Mouse (Mus musculus) layer of hippocampus, adult 9-11 months (tissue): ENCODE results near the gene Tsc22d4.
A peak's percentile ranks its signal among the peaks of the same experiment; 100 is the strongest.

Experiments
- DNase-seq: peaks from one replicate; pipeline ENCODE4 v3.0.0; 2022

Tsc22d4 gene

DNA sequence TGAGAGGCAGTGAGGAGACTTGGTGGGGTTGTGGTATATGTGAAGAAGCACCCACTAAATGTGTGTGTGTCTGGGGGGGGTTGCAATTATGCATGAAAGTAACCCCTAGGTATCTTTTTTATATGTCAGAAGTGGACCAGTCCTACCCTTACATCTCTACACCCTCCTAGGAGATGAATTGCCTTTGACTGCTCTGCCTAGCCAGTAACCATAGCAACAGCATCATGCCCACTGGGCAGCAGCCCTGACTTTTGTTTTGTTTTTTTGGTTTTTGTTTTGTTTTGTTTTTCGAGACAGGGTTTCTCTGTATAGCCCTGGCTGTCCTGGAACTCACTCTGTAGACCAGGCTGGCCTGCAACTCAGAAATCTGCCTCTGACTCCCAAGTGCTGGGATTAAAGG is 22.9 kb downstream of the Tsc22d4 start:
- DNase-seq, result no peak

DNA sequence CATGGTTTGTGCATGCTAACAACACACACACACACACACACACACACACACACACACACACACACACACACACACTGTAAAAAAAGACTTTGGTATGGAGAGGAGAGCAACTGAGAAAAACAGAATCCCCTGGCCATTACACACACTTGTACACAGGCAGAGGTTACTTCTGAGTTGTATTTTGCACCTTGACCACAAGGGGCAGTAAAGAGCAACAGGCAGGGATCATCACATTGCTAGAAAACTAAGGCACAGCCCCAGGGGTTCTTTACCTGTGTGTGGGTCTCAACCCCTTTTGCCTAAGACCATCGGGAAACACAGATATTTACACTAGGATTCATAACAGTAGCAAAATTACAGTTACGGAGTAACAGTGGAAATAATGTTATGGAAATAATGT is 25.2 kb downstream of the Tsc22d4 start:
- DNase-seq, result no peak

DNA sequence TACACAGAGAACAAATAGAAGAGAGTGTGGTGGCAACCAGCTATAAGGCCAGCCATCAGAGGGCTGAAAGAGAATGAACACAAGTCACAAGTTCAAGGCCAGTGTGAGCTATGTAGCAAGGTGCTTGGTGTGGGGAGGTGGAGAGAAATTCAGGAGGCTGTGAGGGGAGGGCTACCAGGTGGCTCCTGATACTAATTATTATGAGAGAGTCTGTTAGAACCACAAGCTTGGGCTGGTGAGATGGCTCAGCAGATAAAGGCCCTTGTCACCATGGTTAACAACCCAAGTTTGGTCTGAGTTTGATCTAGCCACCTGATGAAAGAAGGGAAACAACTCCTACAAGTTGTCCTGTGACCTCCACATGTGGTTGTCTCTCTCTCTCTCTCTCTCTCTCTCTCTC is 27.2 kb downstream of the Tsc22d4 start:
- DNase-seq, result no peak

DNA sequence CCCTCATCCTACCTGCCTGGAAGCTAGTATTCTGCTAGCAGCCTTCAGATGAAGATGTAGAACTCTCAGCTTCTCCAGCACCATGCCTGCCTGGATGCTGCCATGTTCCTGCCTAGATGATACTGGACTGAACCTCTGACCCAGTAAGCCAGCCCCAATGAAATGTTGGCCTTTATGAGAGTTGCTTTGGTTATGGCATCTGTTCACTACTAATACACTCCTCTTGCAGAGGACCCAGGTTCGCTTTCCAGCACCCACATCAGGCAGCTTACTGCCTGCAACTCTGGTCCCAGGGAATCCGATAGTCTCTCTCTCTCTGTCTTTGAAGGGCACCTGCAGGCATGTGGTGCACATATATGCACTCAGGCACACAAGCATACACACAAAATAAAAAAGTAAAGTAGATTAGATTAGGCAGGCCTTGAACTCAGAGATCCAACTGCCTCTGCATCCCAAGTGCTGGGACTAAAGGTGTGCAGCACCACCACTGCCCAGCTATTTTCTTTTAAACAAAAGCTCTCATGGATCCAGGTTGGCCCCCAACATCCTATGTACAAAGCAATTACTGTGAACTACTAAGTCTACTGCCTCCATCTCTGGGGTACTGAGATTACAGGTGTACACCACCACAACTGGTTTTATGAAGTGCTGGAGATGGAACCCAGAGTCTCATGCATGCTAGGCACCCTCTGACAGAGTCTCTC is 30.2 kb downstream of the Tsc22d4 start:
- DNase-seq, result peak; percentile 2

DNA sequence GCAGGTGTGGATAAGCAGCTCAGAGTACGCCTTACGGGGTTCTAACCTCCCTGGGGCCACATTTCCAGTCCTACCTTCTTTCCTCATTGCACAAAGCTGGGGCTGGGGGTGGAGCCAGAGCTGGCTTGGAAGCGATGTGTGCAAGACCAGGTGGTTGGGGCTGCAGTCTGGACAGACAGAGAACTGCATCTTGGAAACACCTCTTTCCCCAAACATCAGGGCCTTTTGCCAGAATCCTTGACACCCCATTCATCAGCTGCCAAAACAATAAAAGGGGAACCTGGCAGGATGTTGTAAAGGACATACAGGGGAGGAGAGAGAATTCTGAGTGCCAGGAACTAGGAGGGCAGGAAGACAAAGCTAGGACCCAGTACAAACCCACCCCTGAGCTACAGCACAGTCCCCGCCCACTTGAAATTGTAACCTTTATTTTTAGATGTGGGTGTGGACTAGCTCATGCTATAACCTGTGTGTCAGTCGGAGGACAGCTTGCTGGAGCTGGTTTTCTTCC is 30.9 kb downstream of the Tsc22d4 start:
- DNase-seq, result no peak

DNA sequence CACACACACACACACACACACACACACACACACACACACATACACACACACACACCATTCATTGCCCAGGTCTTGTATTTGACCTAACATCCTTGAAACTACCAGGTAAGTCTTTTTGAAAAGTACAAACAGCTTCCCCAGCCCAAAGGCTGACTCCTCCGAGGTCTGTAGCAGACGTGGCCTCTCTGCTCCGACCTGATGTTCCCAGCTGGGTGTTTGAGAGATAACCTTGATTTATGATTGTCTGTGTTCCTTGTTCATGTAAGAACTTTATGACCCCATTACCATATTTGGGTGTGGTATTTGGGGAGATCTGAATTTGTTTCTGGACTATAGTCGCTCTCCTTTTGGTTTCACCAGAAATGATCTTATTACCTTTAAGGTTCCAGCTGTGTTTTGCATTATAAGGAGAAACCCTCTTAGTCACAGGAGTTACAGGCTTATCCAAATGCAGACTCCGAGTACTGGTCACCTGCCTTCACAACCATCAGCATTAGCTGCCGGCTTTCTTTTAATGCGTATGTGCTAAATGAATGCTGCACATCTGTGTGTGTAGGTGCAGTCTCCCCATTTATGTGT is 31.8 kb downstream of the Tsc22d4 start:
- DNase-seq, result no peak

DNA sequence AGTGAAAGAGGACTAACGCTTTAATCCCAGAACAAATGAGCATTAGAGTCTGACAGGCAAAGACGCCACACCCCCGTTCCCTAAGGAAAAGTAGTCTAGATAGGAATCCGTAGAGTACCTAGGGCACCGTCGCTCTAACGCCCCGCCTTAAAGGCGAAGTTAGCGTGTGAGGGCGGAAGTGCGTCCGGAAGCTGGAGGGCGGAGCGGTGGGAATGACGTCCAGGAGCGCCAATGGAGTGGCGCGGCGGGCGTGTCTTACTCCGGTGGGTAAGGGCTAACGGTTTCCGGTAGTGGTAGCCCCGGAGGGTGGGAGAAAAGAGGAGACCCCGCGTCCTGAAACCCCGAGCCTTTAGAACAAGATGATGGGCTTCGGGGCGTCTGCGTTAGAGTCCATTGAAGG is 33.1 kb downstream of the Tsc22d4 start, which contains the start of gene Ppp1r35:
Ppp1r35 (plus strand) TSS at position 215 of the 400 bp plus-strand sequence.
- DNase-seq, result peak; percentile 96

DNA sequence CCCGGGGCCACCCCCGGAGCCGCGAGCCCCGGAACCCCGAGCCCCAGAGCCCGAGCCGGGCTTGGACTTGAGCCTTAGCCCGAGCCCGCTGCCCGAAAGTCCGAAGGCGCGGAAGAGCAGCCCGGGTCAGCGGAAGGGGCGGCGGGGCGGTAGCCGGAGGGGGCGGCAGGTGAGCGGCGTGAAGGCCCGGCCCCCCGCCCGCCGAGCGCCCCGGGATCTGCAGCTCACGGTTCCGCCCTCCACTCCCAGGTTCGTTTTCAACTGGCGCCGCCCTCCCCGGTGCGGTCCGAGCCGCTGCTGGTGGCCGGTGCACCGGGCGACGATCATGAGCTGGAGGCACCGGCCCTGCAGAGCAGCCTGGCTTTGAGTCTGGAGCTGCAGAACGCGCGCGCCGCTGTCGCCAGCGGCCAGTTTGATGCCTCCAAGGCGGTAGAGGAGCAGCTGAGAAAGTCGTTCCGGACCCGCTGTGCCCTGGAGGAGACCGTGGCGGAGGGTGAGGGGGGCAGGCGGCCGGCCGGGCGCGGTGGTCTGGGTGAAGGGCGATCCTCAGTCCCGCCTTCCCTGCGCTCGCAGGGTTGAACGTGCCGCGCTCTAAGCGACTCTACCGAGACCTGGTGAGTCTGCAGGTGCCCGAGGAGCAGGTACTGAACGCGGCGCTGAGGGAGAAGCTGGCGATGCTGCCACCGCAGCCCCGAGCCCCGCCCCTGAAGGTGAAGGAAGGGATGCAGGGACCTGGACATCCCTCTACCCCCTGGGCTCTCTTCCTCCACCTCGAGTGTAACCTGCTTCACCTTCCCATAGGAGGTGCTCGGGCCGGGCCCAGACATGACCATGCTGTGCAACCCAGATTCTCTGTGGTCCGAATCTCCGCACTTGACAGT is 33.8 kb downstream of the Tsc22d4 start:
- DNase-seq, result no peak

DNA sequence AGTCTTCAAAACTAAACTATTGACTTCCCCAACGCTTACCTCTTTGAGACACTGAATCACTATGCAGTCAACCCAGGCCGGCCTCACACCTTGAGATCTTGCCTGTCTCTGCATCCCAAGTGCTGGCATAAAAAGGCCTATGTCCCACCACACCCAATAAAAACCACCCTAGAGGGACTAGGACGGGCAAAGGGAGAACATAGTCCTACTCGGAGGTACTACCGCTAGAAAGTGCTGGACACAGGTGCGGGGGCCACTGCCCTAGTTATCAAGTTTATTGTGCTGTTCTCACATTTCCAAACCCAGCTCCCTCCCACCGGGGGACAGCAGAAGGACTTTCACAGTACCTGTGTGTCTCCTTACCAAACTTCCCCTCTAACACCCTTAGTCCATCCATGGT is 36.1 kb downstream of the Tsc22d4 start:
- DNase-seq, result no peak

DNA sequence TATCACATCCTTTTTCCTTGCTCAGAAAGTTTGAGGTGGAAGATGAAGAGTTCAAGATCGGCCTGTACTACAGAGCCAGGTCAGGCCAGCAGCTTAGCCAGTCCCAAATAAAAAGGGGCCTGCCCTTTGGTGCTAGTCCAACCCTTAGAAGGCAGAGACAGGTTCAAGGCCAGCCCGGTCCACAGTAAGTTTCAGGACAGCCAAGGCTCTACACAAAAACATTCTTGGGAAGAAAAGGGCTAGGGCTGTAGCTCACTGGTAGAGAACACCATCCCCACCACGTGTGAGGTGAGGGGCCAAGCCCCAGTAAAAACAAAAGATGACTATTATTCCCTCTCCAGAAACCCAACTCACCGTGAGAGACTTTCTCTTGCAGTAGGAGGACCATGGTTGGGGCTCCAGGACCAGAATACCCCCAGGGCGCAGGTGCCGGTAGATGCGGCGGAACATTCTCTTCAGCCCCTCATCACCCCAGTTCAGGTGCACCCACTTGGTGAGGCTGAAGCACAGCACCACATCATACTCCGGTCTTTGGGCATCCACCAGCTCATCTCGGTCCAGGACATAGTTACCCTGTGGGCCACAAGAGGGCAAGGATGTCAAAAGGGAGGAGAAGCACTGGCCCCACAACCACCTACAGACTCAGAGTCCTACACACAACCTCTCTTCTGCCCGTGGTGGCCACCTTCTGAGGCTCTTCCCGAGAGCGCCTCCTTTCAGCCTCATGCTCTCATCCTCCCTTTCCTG is 37.4 kb downstream of the Tsc22d4 start:
- DNase-seq, result no peak

DNA sequence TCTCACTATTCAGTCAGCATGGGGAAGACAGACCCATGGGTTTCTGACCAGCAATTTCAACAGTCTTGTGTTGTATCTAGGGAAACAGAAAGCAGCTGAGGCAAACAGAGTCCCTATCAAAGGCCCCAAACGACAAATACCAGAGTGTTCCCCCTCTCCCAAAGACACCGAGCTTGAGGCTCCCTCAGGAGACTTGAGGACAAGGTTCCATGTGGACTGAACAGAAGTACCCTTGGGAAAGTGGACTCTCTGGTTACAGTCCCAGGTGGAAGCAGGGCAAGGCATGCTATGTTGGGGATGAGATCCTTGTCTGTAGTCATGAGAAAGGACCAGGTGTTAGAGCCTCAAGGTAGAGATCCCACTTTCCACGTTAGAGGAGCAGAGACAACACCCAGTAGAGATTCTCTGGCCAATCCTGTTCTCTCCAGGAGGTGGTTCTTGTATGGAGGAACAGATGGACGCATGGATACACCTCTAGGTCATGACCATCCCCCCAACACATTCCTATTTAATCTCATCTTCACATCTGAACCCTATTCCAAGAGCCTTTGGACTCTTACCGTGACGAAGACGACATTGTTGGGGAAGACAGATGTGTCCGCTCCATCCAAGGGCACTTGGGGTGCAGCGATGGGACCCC is 38.5 kb downstream of the Tsc22d4 start:
- DNase-seq, result no peak

DNA sequence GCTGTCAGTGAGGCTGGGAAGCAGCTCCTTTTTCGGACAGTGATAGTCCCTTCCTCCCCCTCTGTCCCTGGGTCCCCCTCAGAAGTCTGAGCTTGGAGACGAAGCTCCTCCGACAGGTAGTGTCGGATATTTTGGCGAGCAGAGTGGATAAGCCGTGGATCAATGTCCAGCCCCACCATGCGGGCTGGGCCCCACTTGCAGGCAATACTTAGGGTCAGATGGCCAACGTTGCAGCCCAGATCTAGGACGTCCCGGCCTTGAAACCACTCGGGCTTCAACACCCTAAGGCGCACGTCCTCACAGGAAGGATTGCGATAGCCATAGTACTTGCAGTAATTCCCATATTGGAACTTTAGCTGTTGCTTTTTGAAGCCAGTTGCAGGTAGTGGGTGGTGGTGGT is 39.0 kb downstream of the Tsc22d4 start:
- DNase-seq, result no peak

DNA sequence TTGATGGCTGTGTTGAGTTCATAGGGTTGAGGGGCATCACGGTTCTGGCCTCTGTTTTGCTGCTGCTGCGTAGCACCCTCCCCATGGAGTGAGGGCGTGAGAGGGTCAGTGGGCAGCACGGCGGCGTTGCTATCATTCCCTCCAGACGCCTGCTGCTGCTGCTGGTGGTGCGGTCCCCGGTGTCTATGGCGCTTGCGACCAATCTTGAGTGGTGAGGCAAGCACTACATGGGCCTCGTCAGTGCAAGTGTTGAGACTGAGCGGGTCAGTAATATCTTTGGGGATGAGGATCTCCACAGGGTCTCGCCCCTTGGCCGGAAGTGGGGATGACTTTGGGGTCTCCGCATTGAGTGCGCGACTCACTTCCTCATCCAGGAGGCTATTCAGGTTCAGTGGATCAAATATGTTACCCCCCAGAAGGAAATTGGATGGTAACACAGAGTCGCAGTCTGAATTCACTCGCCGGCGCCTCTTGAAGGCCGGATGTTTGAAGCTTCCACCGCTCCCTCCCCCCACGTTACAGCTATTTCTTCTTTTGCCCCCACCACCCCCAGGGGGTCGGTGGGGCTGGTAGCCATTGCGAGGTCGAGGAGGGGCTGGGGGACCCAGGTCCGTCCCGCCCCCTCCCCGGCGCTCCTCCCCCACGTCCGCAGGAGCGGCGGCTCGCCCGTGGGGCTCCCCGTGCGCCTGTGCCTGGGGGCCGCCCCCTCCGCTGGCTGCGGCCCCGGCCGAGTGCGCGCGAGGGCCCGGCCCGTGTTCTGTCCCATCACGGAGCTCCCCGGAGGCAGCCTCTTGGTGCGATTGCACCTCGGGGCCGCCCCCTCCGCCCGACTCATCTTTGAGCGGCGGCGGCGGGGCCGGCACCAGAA is 39.9 kb downstream of the Tsc22d4 start:
- DNase-seq, result no peak

DNA sequence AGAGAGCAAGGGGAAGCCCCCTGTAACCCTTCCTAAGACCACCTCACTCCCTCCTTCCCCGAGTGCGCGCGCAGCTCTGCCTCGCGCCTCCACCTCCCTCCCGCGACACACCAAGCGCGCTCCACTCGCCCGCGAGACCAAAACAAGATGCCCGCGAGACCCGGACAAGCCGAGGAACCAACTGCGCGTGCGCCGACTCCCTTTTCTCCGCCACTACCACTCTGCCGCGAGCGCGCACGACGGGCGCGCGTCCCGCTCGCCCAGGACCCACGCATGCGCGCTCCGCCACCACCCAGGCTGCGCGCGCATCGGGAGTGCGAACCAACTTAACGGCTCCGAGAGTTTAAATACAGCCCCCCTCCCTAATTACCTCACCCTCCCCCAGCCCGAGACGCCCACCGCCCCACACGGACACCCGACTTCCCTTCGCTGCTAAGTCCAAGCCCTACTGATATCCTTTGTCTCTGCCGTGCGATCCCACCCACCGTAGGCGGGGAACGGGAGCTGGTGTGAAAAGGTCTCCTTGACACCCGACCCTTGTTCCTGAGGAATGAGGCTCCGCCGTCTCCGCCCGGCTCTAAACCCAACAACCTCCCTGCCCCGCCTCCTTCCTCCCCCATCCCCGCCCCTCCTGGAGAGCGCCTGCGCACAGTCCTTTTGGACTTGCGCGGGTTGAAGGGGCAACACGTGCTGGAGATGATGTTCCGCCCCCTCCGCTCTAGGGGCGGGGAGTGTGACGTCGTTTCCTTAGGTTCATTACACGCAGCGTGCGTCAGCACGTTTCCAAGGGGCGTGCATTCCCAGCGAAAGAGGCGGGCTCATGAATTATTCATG is 40.8 kb downstream of the Tsc22d4 start:
- peak; percentile 100 for DNase-seq

DNA sequence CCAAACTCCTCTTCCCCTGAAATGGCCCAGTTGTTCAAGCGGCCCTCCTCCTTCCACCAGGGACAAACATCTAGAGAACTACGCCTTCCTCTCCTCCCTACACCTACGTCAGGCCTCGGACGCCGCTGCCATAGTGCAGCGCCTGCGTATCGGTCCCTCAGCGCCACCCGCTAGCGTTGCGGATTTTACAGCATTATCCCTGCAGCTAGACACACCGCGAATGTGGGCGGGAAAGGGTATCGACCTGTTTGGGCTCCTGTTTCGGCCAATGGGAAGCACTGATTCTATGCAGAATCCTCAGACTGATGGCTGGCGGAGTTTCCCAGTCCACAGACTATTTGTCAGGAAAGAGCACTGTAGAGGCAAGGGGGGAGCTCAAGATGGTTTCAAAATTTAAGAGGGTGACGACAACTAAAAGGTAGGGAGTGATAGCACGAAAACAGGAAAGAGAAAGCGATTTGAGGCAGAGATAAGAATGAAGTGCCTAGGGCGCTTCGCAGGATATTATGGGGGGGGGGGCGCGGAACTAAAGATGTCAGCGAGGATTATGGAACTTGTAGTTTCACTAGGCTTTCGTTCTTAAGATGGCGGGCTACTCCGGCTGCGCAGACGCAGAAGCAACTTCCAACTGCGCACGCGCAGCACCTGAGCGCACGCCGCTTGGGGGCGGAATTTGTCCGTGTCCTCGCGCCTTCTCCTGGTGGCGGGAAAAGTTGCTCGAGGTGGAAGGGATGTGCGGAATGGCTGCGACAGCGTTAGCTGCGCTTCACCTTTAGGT is 41.8 kb downstream of the Tsc22d4 start, which contains the start of the genes Mepce and Zcwpw1:
Mepce (minus strand) TSS at position 505 of the 778 bp plus-strand sequence.
Zcwpw1 (plus strand) TSS at position 648 of the 778 bp plus-strand sequence.
- peak; percentile 94 for DNase-seq

DNA sequence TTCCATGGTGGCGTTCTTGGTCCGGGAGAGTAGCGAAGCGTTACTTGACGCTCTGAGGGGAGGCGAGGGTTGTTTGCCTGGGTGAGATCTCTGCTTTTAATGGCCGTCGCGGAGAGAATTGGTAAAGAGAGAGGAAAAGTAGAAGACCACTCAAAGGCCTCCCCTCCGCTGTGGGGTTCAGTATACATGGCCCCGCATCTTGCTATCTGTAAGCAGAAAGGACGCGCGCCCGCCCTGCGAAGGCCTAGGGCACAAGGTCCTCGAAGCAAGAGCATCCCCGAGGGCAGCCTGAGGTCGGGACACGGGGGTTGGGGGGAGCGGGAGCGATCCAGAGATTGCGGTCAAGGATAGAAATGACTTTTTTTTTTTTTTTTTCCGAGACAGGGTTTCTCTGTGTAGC is 42.6 kb downstream of the Tsc22d4 start:
- DNase-seq, result peak; percentile 66

DNA sequence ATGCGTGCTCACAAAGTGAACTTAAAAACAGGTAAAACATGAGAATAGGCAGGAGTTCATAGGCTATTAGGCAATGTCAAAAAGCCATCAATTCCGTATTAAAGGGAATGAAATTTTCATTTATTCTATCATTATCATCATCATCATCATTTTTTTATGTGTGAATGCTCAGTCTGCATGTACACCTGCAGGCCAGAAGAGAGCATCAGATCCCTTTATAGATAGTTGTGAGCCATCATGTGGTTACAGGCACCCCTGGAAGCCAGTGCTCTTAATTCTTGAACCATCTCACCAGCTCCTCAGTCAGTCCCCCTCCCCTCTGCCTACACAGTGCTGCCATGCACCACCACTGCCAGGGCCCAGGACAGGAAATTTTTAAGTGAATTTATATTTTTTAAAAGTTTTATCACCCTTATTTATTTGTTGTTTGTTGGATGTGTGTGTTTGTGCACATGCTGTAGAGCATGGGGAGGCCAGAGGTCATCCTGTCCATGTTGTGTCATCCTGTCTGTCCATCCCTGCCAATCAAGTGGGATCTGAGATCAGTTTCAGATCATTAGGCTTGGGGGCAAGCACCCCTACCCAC is 43.5 kb downstream of the Tsc22d4 start:
- DNase-seq, result no peak

DNA sequence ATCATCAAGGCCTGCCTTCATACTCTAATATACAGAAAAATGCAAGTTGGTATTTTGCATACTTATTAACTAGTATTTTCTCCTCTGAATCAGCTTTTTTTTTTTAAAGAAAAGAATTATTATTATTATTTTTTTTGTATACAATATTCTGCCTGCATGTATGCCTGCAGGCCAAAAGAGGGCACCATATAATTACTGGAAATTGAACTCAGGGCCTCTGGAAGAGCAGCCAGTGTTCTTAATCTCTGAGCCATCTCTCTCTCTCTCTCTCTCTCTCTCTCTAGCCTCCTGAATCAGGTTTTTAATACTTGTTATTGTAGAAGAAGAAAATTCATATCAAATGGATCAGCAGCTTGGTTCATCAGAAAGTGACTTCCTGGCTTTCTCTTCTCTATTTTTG is 46.0 kb downstream of the Tsc22d4 start:
- DNase-seq, result no peak

DNA sequence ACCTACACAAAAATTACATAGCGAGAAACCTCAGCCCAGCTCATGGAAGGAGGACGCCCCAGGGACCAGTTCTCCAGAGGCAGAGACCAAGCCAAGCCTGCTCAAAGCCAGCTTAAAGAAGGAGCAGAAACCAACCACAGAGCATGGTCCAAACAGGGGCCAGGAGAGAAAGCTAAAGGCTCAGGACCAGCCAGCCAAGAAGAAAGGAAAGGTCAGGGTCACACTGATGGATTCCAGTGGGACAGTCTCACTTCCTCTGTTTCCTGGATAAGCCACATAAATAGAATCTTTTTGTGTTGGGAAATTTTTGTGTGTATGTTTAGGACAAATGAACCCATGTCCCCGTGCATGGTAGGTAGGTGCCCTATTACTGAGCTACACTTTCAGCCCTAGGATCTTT is 51.1 kb downstream of the Tsc22d4 start:
- no peak for DNase-seq
